Mouse (Mus musculus): ENCODE results near the gene Lrch4. TPM values are rescaled to one million over a fixed set of nuclear protein-coding genes. Genes with fewer than 3 reads are reported as not detected.
A peak's percentile ranks its signal among the peaks of the same experiment; 100 is the strongest.

Gene Lrch4
- polyA plus RNA-seq, 1 experiment = 187 TPM

GRCm38 (mm10) chr5:137647827-137648601 lies 19.1 kb downstream of the Lrch4 start:
- Histone ChIP-seq H3K4me1 (peaks cover 40% of the 10 kb centered on the region), H3K27me3 (replicated peaks) (peaks cover 8% of the 10 kb centered on the region), H3K4me3 (replicated peaks) (peak overlapping the region; percentile 50), H3K36me3 (replicated peaks; ENCODE audit: low read length) (peaks cover 44% of the 10 kb centered on the region), H3K9me3 (no peaks in the 10 kb centered on the region)
- no peak for TF ChIP-seq FLI1 (IDR thresholded peaks at IDR 0.05; ENCODE audit: low read length)
- no peak for TF ChIP-seq GATA1 (IDR thresholded peaks at IDR 0.05; ENCODE audit: borderline replicate concordance, low read length)

- TF ChIP-seq FLI1 (IDR thresholded peaks at IDR 0.05; ENCODE audit: low read length) = no peak
- TF ChIP-seq GATA1 (IDR thresholded peaks at IDR 0.05; ENCODE audit: borderline replicate concordance, low read length) = no peak
- Histone ChIP-seq H3K4me3 (replicated peaks) (no peak overlapping the region), H3K4me1 (peaks cover 40% of the 10 kb centered on the region), H3K27me3 (replicated peaks) (peaks cover 8% of the 10 kb centered on the region), H3K9me3 (no peaks in the 10 kb centered on the region), H3K36me3 (replicated peaks; ENCODE audit: low read length) (peaks cover 47% of the 10 kb centered on the region)
These were observed 20.3 kb downstream of the Lrch4 start for GRCm38 (mm10) chr5:137649251-137649650.

DNA sequence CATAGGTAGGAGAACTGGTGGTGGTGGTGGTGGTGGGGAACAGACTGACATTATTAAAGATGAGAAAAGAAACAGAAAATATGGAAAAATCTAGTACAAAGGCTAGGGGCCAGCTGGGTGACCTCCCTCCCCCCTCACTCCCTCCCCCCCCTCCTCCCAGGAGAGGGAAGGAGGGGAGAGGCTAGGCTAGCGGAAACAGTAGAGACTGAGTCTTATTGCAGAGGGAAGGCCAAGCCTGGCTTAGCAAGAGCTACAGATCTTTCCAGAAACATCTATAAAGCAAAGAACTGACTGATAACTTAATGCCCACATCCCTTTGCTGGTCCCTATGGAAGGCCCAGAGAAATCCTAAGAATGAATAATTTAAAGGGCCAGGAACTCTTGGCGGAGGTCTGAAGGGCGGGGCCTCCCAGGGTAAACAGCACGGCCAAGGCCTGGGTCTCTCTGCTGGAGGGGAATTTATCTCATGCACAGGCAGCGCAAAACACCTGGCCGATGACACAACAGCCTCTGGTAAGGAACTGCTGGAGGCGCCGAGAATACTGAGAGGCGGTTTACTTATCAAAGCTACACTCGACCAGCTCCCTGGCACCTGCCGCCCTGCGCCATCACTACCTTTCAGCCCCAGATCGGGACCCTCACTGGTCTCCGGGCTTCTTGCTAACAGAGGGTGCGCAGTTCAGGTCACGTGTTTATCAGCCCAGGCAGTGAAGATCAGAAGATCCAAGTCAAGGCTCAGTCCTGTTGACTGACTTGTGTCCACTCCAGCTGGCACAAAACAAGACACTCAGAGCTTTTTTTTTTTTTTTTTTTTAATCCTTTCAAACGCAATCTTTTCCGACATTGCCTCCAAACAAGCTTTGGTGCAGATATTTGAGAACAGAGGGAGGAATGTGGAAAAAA lies 21.0 kb downstream of the Lrch4 start:
- Histone ChIP-seq H3K27me3 (replicated peaks) (peaks cover 6% of the 10 kb centered on the region), H3K36me3 (replicated peaks; ENCODE audit: low read length) (peaks cover 54% of the 10 kb centered on the region), H3K9me3 (no peaks in the 10 kb centered on the region), H3K4me3 (replicated peaks) (no peak overlapping the region), H3K4me1 (peaks cover 39% of the 10 kb centered on the region)
- TF ChIP-seq GATA1 (IDR thresholded peaks at IDR 0.05; ENCODE audit: borderline replicate concordance, low read length) (no peak), FLI1 (IDR thresholded peaks at IDR 0.05; ENCODE audit: low read length) (no peak)

GRCm38 (mm10) chr5:137652474-137652873 lies 23.6 kb downstream of the Lrch4 start:
- Histone ChIP-seq H3K9me3 (no peaks in the 10 kb centered on the region), H3K4me1 (peaks cover 25% of the 10 kb centered on the region), H3K4me3 (replicated peaks) (no peak overlapping the region), H3K36me3 (replicated peaks; ENCODE audit: low read length) (peaks cover 74% of the 10 kb centered on the region), H3K27me3 (replicated peaks) (no peaks in the 10 kb centered on the region)
- TF ChIP-seq FLI1 (IDR thresholded peaks at IDR 0.05; ENCODE audit: low read length) = no peak
- TF ChIP-seq GATA1 (IDR thresholded peaks at IDR 0.05; ENCODE audit: borderline replicate concordance, low read length) = no peak

GRCm38 (mm10) chr5:137653366-137653765 lies 24.4 kb downstream of the Lrch4 start:
- TF ChIP-seq GATA1 (IDR thresholded peaks at IDR 0.05; ENCODE audit: borderline replicate concordance, low read length) = no peak
- TF ChIP-seq FLI1 (IDR thresholded peaks at IDR 0.05; ENCODE audit: low read length) = no peak
- Histone ChIP-seq H3K27me3 (replicated peaks) (no peaks in the 10 kb centered on the region), H3K36me3 (replicated peaks; ENCODE audit: low read length) (peaks cover 83% of the 10 kb centered on the region), H3K4me3 (replicated peaks) (no peak overlapping the region), H3K4me1 (peaks cover 17% of the 10 kb centered on the region), H3K9me3 (no peaks in the 10 kb centered on the region)

- H3K9me3 ChIP-seq = no peaks in the 10 kb centered on the region
- TF ChIP-seq FLI1 (IDR thresholded peaks at IDR 0.05; ENCODE audit: low read length) (no peak), GATA1 (IDR thresholded peaks at IDR 0.05; ENCODE audit: borderline replicate concordance, low read length) (no peak)
- H3K27me3 ChIP-seq (replicated peaks) = no peaks in the 10 kb centered on the region
- peaks cover 92% of the 10 kb centered on the region for H3K36me3 ChIP-seq (replicated peaks; ENCODE audit: low read length)
- no peak overlapping the region for H3K4me3 ChIP-seq (replicated peaks)
- peaks cover 6% of the 10 kb centered on the region for H3K4me1 ChIP-seq
These were observed 25.8 kb downstream of the Lrch4 start for GRCm38 (mm10) chr5:137654746-137655145.

DNA sequence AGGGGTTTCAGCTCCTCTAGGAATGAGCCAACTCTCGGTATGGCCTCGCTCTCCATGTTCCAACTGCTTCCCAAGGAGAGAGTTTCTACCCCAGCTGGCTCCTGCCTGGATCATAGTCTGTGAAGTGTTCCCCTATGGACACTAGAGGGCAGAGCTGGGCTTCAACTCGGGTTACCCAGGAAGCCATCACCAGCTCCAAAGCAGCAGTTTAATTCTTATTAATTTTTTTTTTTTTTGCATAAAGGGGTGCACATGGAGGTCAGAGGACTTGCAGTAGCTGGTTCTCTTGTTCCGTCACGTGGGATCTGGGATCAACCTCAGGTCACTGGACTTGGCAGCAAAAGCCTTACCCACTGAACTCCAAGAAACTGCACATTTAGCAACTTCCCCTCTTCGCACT lies 28.1 kb downstream of the Lrch4 start:
- no peak for TF ChIP-seq GATA1 (IDR thresholded peaks at IDR 0.05; ENCODE audit: borderline replicate concordance, low read length)
- no peak for TF ChIP-seq FLI1 (IDR thresholded peaks at IDR 0.05; ENCODE audit: low read length)
- Histone ChIP-seq H3K36me3 (replicated peaks; ENCODE audit: low read length) (peaks cover 92% of the 10 kb centered on the region), H3K4me1 (peaks cover 6% of the 10 kb centered on the region), H3K4me3 (replicated peaks) (no peak overlapping the region), H3K9me3 (no peaks in the 10 kb centered on the region), H3K27me3 (replicated peaks) (no peaks in the 10 kb centered on the region)

- TF ChIP-seq GATA1 (IDR thresholded peaks at IDR 0.05; ENCODE audit: borderline replicate concordance, low read length) (no peak), FLI1 (IDR thresholded peaks at IDR 0.05; ENCODE audit: low read length) (no peak)
- Histone ChIP-seq H3K9me3 (no peaks in the 10 kb centered on the region), H3K27me3 (replicated peaks) (no peaks in the 10 kb centered on the region), H3K4me3 (replicated peaks) (no peak overlapping the region), H3K36me3 (replicated peaks; ENCODE audit: low read length) (peaks cover 92% of the 10 kb centered on the region), H3K4me1 (peaks cover 6% of the 10 kb centered on the region)
These were observed 31.3 kb downstream of the Lrch4 start for GRCm38 (mm10) chr5:137660064-137660688.

- TF ChIP-seq FLI1 (IDR thresholded peaks at IDR 0.05; ENCODE audit: low read length) (no peak), GATA1 (IDR thresholded peaks at IDR 0.05; ENCODE audit: borderline replicate concordance, low read length) (no peak)
- H3K36me3 ChIP-seq (replicated peaks; ENCODE audit: low read length) = peaks cover 93% of the 10 kb centered on the region
- no peak overlapping the region for H3K4me3 ChIP-seq (replicated peaks)
- H3K4me1 ChIP-seq = no peaks in the 10 kb centered on the region
- H3K27me3 ChIP-seq (replicated peaks) = no peaks in the 10 kb centered on the region
- no peaks in the 10 kb centered on the region for H3K9me3 ChIP-seq
These were observed 34.1 kb downstream of the Lrch4 start for GRCm38 (mm10) chr5:137663057-137663456.

Data from megakaryocyte, embryonic 14.5 days (primary cell).